Mouse (Mus musculus) testis, postnatal 10 days (tissue): ENCODE results near the gene Emc7.

Experiments used
- DNase-seq: peaks from one replicate; pipeline ENCODE4 v3.0.0; 2021; ENCODE audit warnings: low spot score

Emc7 gene

GRCm38 (mm10) chr2:112520526-112521482 lies 66.0 kb downstream of the Emc7 start:
- no peak for DNase-seq
